Mouse (Mus musculus) R1 (cell line): ENCODE measurements around the gene Tceanc.

Experiments
- DNase-seq: peaks from one replicate; pipeline ENCODE4 v3.0.0-alpha.2; 2018; ENCODE audit warnings: low read depth, low spot score

The Tceanc gene

DNA sequence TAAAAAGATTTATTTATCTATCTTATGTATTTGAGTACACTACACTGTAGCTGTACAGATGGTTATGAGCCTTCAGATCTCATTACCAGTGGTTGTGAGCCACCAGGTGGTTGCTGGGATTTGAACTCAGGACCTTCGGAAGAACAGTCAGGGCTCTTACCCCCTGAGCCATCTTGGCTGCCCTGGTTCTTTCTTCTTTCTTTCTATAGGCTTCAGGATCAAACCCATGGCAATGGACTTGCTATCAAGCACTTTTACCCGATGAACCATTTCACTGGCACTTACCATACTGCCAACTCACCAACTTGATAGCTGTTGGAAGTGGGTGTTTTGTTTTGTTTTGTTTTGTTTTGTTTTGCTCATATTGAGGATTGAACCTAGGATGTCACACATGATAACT, 23.3 kb downstream of the Tceanc start:
- no peak for DNase-seq

- DNase-seq: peak; percentile 95
Observed at GRCm38 (mm10) chrX:166479365-166479983, 38.9 kb downstream of the Tceanc start, which contains the start of gene Rab9. Rab9 (minus strand) TSS chrX:166479867.

DNA sequence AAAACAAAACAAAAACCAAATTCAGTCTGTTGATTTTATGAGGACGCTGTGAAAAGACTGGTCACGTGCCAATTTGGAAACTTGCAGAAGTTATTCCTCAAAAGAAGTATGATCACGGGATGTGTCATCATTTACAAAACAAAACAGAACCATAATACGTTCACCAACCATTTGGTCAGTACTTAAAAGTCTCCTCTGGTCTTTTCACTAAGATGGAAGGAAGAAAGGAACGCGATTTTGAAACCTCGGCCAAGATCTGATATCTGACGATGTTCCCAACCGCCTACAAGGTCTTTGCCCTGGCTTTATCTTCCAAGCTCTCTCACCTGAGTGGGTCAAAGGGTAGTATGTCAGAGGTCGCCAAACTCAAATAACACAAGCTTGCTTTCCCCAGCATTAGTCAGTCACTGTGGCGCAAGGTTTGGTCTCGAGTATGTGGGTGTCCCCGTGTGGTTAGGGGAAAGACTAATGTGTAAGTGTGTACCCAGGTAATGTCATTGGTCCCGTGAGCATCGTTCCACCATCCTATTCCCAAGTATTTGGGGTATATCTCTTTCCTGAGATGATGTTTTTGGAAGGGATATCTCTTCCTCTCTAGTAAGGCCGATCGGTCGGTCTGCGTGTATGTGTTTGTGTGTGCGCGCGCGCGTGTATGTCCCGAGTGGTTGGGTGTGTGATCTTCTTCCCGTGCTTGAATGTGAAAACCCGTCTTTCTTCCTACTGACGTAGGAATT, 39.6 kb downstream of the Tceanc start:
- DNase-seq: peak; percentile 23

- no peak for DNase-seq
Observed at GRCm38 (mm10) chrX:166477393-166477792, 41.0 kb downstream of the Tceanc start.

- DNase-seq: no peak
Observed at GRCm38 (mm10) chrX:166472612-166473011, 45.8 kb downstream of the Tceanc start.

DNA sequence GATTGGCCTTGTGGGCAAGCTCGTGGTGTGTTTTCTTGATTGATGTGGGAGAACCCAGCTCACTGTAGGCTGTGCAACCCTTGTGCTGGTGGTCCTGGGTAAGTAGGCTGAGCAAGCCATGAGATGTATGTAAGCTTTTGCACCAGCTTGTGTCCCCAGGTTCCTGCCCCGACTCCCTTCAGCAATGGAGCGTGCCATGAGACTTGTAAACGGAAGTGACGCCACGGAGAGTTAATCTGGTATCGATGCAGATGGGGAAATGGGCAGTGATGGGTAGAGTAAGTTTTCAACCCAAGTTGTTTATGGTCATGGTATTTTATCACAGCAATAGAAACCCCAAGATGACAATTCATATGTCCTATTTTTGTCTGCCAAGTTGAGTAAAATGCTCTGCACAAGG, 50.0 kb downstream of the Tceanc start:
- DNase-seq: no peak

GRCm38 (mm10) chrX:166455525-166455924, 62.8 kb downstream of the Tceanc start:
- no peak for DNase-seq

- peak; percentile 20 for DNase-seq
Observed at GRCm38 (mm10) chrX:166454331-166454730, 64.0 kb downstream of the Tceanc start.

DNA sequence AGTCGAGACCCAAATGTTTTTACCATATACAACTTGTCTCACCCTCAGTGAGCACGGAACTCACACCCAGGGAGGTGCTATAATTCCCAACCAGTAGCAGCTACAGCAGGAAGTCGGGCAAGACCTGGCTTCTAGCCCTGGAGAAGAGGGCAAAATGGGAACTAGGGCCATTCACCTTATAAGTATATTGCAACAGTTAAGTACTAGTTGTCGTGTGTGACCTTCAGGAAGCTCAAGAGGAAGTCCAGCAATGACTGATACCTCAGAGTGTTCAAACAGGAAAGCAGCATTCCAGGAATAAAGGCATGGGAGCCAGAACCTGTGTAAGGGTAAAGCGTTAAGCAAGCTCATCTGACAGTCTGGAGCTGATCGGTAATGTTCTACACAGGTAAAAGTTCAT, 64.8 kb downstream of the Tceanc start:
- no peak for DNase-seq
